Mouse (Mus musculus): ENCODE results near the gene Stat4. TPM values are rescaled to one million over a fixed set of nuclear protein-coding genes. Genes with fewer than 3 reads are reported as not detected.

Stat4 gene
- polyA plus RNA-seq, 1 experiment from 2014 or later = 1.0 TPM

DNA sequence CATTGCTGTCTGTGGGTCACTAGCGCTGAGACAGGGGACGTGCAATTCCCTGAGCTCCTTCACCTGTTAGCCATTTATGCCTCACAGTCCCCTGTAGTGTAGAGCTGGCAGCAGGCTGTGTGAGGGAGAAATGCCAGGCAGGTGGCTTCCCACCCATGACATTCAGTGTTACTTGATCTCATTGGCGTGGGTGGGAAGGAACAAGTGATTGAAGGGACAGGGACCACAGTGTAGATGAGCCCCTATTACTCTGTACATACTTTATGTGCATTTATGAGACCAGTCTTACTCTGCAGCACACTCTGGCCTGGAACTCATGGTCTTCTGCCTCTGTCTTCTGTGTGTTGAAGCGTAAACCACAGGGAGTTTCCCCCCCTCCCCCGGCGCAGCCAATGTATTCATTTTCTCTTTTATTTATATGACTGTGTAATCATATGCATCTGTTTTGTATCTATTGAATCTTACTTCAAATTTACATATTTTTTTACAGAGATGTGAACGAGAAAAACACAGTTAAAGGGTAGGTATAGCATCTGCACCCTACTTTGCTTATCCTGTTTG, 156.7 kb downstream of the Stat4 start:
- Histone ChIP-seq H3K4me1 (replicated peaks; ENCODE audit: insufficient read depth, low read length) (no peaks in the 10 kb centered on the region), H3K27me3 (ENCODE audit: insufficient read depth, low read length) (no peaks in the 10 kb centered on the region), H3K9ac (ENCODE audit: low read depth, low read length) (no peak overlapping the region), H3K36me3 (ENCODE audit: insufficient read depth, low read length) (peaks cover 10% of the 10 kb centered on the region), H3K4me3 (replicated peaks; ENCODE audit: low read depth, low read length) (no peak overlapping the region), H3K4me2 (ENCODE audit: low read length) (no peak overlapping the region), H3K27ac (no peak overlapping the region), H3K9me3 (replicated peaks; ENCODE audit: low read length) (no peaks in the 10 kb centered on the region)
- no peak for TF ChIP-seq CTCF (IDR thresholded peaks at IDR 0.05; ENCODE audit: low read depth)
- no peak for DNase-seq (ENCODE audit: low spot score)
- WGBS = 76% methylated on average over 7 of the region's 7 CpGs
- no peak for ATAC-seq (replicated peaks; ENCODE audit: low FRiP score, low read depth)

DNA sequence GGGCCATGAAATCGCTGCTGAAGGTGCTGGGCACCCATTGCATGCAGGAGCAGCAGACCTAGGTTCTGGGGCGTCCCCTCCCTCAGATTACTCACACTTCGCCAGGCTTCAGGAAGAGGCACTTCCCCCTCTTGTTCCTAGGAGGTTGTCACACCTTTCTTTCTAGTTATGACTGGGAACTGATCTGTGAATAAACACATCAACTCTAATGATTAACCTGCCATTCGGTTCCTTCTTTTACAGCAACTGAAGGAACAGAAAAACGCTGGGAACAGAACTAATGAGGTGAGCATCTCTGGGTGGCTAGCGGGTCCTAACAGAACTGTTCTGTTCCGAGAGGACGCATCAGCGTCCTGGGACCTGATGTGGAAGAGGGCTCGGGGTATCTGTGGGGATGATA, 158.0 kb downstream of the Stat4 start:
- DNase-seq (ENCODE audit: low spot score) (no peak), ATAC-seq (replicated peaks; ENCODE audit: low FRiP score, low read depth) (no peak)
- 70% methylated on average over 10 of the region's 10 CpGs for WGBS
- Histone ChIP-seq H3K36me3 (ENCODE audit: insufficient read depth, low read length) (peaks cover 4% of the 10 kb centered on the region; the same call in 1 of the 2 replicates), H3K9ac (ENCODE audit: low read depth, low read length) (no peak overlapping the region), H3K4me1 (replicated peaks; ENCODE audit: insufficient read depth, low read length) (no peaks in the 10 kb centered on the region), H3K4me2 (ENCODE audit: low read length) (no peak overlapping the region), H3K27me3 (ENCODE audit: insufficient read depth, low read length) (no peaks in the 10 kb centered on the region), H3K27ac (no peak overlapping the region), H3K9me3 (replicated peaks; ENCODE audit: low read length) (no peaks in the 10 kb centered on the region), H3K4me3 (replicated peaks; ENCODE audit: low read depth, low read length) (no peak overlapping the region)
- no peak for TF ChIP-seq CTCF (IDR thresholded peaks at IDR 0.05; ENCODE audit: low read depth)

DNA sequence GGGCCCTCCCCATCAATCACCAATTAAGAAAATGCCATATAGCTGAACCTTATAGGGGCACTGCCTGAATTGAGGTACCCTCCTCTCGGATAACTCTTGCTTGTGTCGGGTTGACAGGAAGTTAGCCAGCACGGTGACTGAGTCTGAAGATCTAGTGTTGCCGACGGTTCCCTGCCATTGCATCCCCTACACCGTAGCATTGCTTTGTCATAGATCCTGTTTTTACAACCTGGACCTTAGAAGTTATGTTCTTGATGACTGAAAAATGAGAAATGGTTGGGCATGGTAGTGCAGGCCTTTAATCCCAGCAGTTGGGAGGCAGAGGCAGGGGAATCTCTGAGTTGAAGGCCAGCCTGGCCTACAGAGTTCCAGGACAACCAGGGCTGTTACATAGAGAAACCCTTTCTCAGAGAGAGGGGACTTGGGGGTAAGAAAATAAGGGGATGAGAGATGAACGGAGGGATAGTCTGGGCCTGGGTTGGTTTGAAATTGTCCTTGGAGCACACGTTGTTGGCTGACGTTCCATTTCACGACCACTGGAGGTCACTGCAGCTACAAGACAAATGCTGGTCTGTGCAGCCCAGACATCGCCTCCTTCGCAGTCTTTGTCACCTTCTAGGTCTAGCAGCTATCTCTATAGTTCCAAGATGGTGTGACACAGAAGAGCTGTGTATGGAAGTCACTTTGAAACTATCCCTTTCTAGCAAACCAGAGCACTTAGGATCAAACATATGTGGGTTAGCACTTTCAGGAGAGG, 159.4 kb downstream of the Stat4 start:
- Histone ChIP-seq H3K27me3 (ENCODE audit: insufficient read depth, low read length) (no peaks in the 10 kb centered on the region), H3K9me3 (replicated peaks; ENCODE audit: low read length) (no peaks in the 10 kb centered on the region), H3K4me2 (ENCODE audit: low read length) (no peak overlapping the region), H3K27ac (no peak overlapping the region), H3K4me1 (replicated peaks; ENCODE audit: insufficient read depth, low read length) (0 out of 2 replicates have a peak, but pooled peaks cover 6% of the 10 kb centered on the region), H3K9ac (ENCODE audit: low read depth, low read length) (no peak overlapping the region), H3K4me3 (replicated peaks; ENCODE audit: low read depth, low read length) (no peak overlapping the region), H3K36me3 (ENCODE audit: insufficient read depth, low read length) (peaks cover 17% of the 10 kb centered on the region)
- ATAC-seq (replicated peaks; ENCODE audit: low FRiP score, low read depth) (peak; percentile 71), DNase-seq (ENCODE audit: low spot score) (peak; percentile 84)
- peak; percentile 89 for TF ChIP-seq CTCF (IDR thresholded peaks at IDR 0.05; ENCODE audit: low read depth)
- 50% methylated on average over 12 of the region's 12 CpGs for WGBS

DNA sequence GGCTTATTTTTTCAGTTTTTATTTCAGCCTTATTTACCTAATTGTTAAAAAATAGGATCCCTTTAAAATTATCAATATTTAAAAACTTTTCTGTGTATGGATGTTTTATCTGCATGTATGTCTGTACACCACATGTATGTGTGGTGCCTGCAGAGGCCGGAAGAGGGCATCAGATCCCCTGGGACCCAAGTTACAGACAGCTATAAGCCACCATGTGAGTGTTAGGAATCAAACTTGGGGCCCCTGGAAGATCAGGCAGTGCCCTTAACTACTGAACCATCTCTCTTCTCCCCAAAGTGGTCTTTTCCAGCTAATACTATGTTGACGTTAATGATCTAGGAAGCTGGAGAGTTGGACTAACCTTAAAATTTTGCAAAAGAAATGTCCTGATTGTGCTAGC, 160.5 kb downstream of the Stat4 start:
- no peak for ATAC-seq (replicated peaks; ENCODE audit: low FRiP score, low read depth)
- Histone ChIP-seq H3K36me3 (ENCODE audit: insufficient read depth, low read length) (peaks cover 22% of the 10 kb centered on the region), H3K4me2 (ENCODE audit: low read length) (no peak overlapping the region), H3K9ac (ENCODE audit: low read depth, low read length) (no peak overlapping the region), H3K4me1 (replicated peaks; ENCODE audit: insufficient read depth, low read length) (0 out of 2 replicates have a peak, but pooled peaks cover 6% of the 10 kb centered on the region), H3K27ac (no peak overlapping the region), H3K27me3 (ENCODE audit: insufficient read depth, low read length) (no peaks in the 10 kb centered on the region), H3K9me3 (replicated peaks; ENCODE audit: low read length) (no peaks in the 10 kb centered on the region), H3K4me3 (replicated peaks; ENCODE audit: low read depth, low read length) (no peak overlapping the region)
- WGBS = 83% methylated on average over 2 of the region's 2 CpGs
- no peak for TF ChIP-seq CTCF (IDR thresholded peaks at IDR 0.05; ENCODE audit: low read depth)
- no peak for DNase-seq (ENCODE audit: low spot score)

DNA sequence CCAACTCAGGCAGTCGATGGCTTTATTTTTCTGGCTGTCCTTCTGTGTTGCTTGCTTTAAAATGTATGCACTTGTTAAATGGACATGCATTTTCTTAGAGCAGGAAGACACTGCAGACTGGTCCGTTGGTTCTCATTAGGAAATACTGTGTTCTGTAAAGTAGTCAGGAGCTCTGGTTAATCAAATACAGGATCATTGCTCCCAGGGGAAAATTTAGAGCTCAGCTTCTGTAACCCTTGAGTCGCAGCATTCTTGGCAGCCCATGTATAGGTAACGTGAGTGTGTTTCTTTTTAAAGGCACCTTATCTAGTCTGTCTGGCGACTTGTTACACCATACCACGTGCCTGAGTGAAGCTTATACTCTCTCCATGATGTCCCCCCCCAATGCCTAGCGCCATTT, 161.2 kb downstream of the Stat4 start:
- no peak overlapping the region for H3K27ac ChIP-seq
- 0 out of 2 replicates have a peak, but pooled peaks cover 6% of the 10 kb centered on the region for H3K4me1 ChIP-seq (replicated peaks; ENCODE audit: insufficient read depth, low read length)
- H3K4me2 ChIP-seq (ENCODE audit: low read length) = no peak overlapping the region
- H3K9me3 ChIP-seq (replicated peaks; ENCODE audit: low read length) = no peaks in the 10 kb centered on the region
- peaks cover 22% of the 10 kb centered on the region for H3K36me3 ChIP-seq (ENCODE audit: insufficient read depth, low read length)
- 56% methylated on average over 7 of the region's 7 CpGs for WGBS
- TF ChIP-seq CTCF (IDR thresholded peaks at IDR 0.05; ENCODE audit: low read depth) = no peak
- H3K4me3 ChIP-seq (replicated peaks; ENCODE audit: low read depth, low read length) = no peak overlapping the region
- no peaks in the 10 kb centered on the region for H3K27me3 ChIP-seq (ENCODE audit: insufficient read depth, low read length)
- 0 out of 2 replicates have a peak, but pooled peaks have one; percentile 27 for ATAC-seq (replicated peaks; ENCODE audit: low FRiP score, low read depth)
- no peak for DNase-seq (ENCODE audit: low spot score)
- no peak overlapping the region for H3K9ac ChIP-seq (ENCODE audit: low read depth, low read length)

DNA sequence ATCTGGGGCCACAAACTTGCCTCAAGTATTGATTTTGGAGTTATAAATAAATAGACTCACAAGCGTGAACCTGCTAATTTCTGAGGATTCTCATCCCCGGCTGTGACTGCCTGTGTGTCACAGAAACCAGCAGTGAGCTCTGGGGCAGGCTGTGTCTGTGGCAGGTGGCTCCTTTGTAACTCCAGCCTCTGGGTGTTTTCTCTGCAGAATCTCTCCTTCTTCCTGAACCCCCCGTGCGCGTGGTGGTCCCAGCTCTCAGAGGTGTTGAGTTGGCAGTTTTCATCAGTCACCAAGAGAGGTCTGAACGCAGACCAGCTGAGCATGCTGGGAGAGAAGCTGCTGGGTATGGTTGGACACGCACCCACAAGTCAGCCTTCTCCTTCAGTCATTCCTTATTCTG, 161.7 kb downstream of the Stat4 start:
- TF ChIP-seq CTCF (IDR thresholded peaks at IDR 0.05; ENCODE audit: low read depth) = no peak
- DNase-seq (ENCODE audit: low spot score) (no peak), ATAC-seq (replicated peaks; ENCODE audit: low FRiP score, low read depth) (no peak)
- Histone ChIP-seq H3K4me3 (replicated peaks; ENCODE audit: low read depth, low read length) (no peak overlapping the region), H3K4me1 (replicated peaks; ENCODE audit: insufficient read depth, low read length) (0 out of 2 replicates have a peak, but pooled peaks cover 6% of the 10 kb centered on the region), H3K36me3 (ENCODE audit: insufficient read depth, low read length) (peaks cover 20% of the 10 kb centered on the region), H3K4me2 (ENCODE audit: low read length) (no peak overlapping the region), H3K9ac (ENCODE audit: low read depth, low read length) (no peak overlapping the region), H3K27ac (no peak overlapping the region), H3K27me3 (ENCODE audit: insufficient read depth, low read length) (no peaks in the 10 kb centered on the region), H3K9me3 (replicated peaks; ENCODE audit: low read length) (no peaks in the 10 kb centered on the region)
- 78% methylated on average over 7 of the region's 7 CpGs for WGBS

All from kidney, postnatal 0 days (tissue).